Mouse (Mus musculus) limb, embryonic 14.5 days (tissue): ENCODE results near the gene Olfr1340. TPM values are rescaled to one million over a fixed set of nuclear protein-coding genes. Genes with fewer than 3 reads are reported as not detected.
A peak's percentile ranks its signal among the peaks of the same experiment; 100 is the strongest.

ENCODE experiments used
- ATAC-seq: fragments of 200-750 bp; cut with Nextera tagmentation; 2 replicates; pipeline ENCODE4 v1.8.0; 2017; ENCODE audit warnings: low read depth, moderate number of reproducible peaks, moderate TSS enrichment; ENCODE audit not compliant: low FRiP score
- DNase-seq: peaks from one replicate; pipeline ENCODE4 v3.0.0-alpha.2; 2015; ENCODE audit warnings: low spot score
- H3K27ac ChIP-seq: fragments of 300-500 bp; sonication (generic); replicated peaks from 2 replicates; pipeline ENCODE4 v1.5.1; 2014; ENCODE audit warnings: low read depth, mild to moderate bottlenecking, low read length, moderate library complexity, mixed read lengths
- H3K27me3 ChIP-seq: fragments of 300-500 bp; sonication (generic); 2 replicates; pipeline ENCODE4 v1.6.1; 2014; ENCODE audit warnings: low read length, mixed read lengths; ENCODE audit not compliant: control insufficient read depth, insufficient read depth
- H3K36me3 ChIP-seq: fragments of 300-500 bp; sonication (generic); 2 replicates; pipeline ENCODE4 v1.6.1; 2014; ENCODE audit warnings: mild to moderate bottlenecking, low read length, moderate library complexity, mixed read lengths; ENCODE audit not compliant: control insufficient read depth, insufficient read depth
- H3K4me1 ChIP-seq: fragments of 300-500 bp; sonication (generic); 2 replicates; pipeline ENCODE4 v1.6.1; 2014; ENCODE audit warnings: antibody characterized with exemption, low read length, mixed read lengths; ENCODE audit not compliant: control insufficient read depth, insufficient read depth
- H3K4me2 ChIP-seq: fragments of 300-500 bp; sonication (generic); replicated peaks from 2 replicates; pipeline ENCODE4 v1.6.1; 2014; ENCODE audit warnings: low read depth, mild to moderate bottlenecking, low read length, moderate library complexity; ENCODE audit not compliant: severe bottlenecking
- H3K4me3 ChIP-seq: fragments of 300-500 bp; sonication (generic); replicated peaks from 2 replicates; pipeline ENCODE4 v1.5.1; 2014; ENCODE audit warnings: low read length
- H3K9ac ChIP-seq: fragments of 300-500 bp; sonication (generic); 2 replicates; pipeline ENCODE4 v1.6.1; 2014; ENCODE audit warnings: mild to moderate bottlenecking, low read depth, low read length, moderate library complexity; ENCODE audit not compliant: severe bottlenecking
- H3K9me3 ChIP-seq: fragments of 300-500 bp; sonication (generic); 2 replicates; pipeline ENCODE4 v1.6.1; 2016; ENCODE audit warnings: low read length; ENCODE audit not compliant: control insufficient read depth
- POLR2A ChIP-seq: fragments of 200-500 bp; IDR thresholded peaks from 2 replicates; pipeline ENCODE4 v1.8.0; 2012; ENCODE audit warnings: inconsistent platforms, mild to moderate bottlenecking, moderate library complexity, borderline replicate concordance; ENCODE audit not compliant: insufficient read depth, insufficient read length; ENCODE audit errors: extremely low read depth
- WGBS: fragments of 180-500 bp; shearing (Covaris S2); extraction: QIAGEN DNeasy Blood & Tissue Kit; methylation state at CpG from one replicate; pipeline ENCODE4 v1.1.7; 2014; 5-methylcytosine and 5-hydroxymethylcytosine counted together
- polyA plus RNA-seq, 2 experiments: library from polyadenylated mRNA; depleted of rRNA in 1 of 2; stranded (reverse) in 1 of 2; unstranded in 1 of 2; fragments of >200 nt; fragmentation: Nextera tagmentation in 1 of 2; extraction: Ambion mirVana in 1 of 2; gene quantifications; 2 replicates each; pipeline versions ENCODE4 v1.2.1 to v1.2.3; 2012 to 2014

Gene Olfr1340
- not detected in 2 replicates for polyA plus RNA-seq (2012; rRNA removed)
- not detected in 2 replicates for polyA plus RNA-seq (2014; fragmentation: Nextera tagmentation; extraction: Ambion mirVana)

- DNase-seq (no peak), ATAC-seq (no peak)
- Histone ChIP-seq H3K9me3 (no peaks in the 10 kb centered on the region), H3K27ac (no peak within 1 kb of the TSS), H3K36me3 (no peaks in the 10 kb centered on the region), H3K4me3 (no peak within 1 kb of the TSS), H3K4me2 (no peak within 1 kb of the TSS), H3K9ac (no peak within 1 kb of the TSS), H3K27me3 (no peaks in the 10 kb centered on the region), H3K4me1 (no peaks in the 10 kb centered on the region)
- no peak for TF ChIP-seq POLR2A
Observed at GRCm38 (mm10) chr4:118719838-118720237, at the start of gene Olfr1340. Gene Olfr1340 (plus strand): TSS chr4:118720138.

DNA sequence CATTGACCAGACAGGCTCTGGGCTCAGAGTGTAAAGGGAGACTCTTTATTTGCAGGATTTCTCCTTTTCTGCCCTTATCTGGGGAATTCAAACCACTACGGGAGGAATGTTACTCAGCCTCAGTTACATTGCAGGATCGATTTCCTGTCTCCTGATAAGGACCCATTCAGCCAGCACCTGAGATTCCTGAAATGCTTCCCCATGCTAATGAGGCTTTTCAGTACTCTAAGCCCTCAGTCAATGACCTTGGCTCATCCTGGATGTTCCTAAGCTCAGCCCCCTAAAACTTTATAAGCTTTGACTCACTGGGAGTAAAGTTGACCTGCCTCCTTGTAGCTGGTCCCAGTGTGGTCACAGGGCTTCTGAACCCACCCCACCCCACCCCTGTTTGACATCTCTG lies 32.9 kb upstream of the Olfr1340 start:
- Histone ChIP-seq H3K9me3 (no peaks in the 10 kb centered on the region), H3K4me1 (no peaks in the 10 kb centered on the region), H3K4me3 (no peak overlapping the region), H3K27ac (no peak overlapping the region), H3K27me3 (no peaks in the 10 kb centered on the region), H3K4me2 (no peak overlapping the region), H3K36me3 (no peaks in the 10 kb centered on the region), H3K9ac (no peak overlapping the region)
- ATAC-seq (no peak), DNase-seq (no peak)
- no peak for TF ChIP-seq POLR2A
- WGBS = 52% methylated on average over 2 of the region's 2 CpGs

- Histone ChIP-seq H3K27me3 (no peaks in the 10 kb centered on the region), H3K4me1 (peaks cover 7% of the 10 kb centered on the region; the same call in 1 of the 2 replicates), H3K36me3 (no peaks in the 10 kb centered on the region), H3K4me3 (no peak within 1 kb of the TSS), H3K27ac (peak within 1 kb of the TSS; percentile 48; the same call in 1 of the 2 replicates), H3K9me3 (no peaks in the 10 kb centered on the region), H3K4me2 (0 out of 2 replicates have a peak within 1 kb of the TSS, but pooled peaks have one; percentile 19), H3K9ac (no peak within 1 kb of the TSS)
- ATAC-seq (no peak), DNase-seq (no peak)
- TF ChIP-seq POLR2A = no peak
- 33% methylated on average over 12 of the region's 12 CpGs for WGBS
Observed at GRCm38 (mm10) chr4:118692412-118692973, 27.4 kb upstream of the Olfr1340 start, which contains the start of gene Olfr1342. Gene Olfr1342 (minus strand): TSS chr4:118692756.

DNA sequence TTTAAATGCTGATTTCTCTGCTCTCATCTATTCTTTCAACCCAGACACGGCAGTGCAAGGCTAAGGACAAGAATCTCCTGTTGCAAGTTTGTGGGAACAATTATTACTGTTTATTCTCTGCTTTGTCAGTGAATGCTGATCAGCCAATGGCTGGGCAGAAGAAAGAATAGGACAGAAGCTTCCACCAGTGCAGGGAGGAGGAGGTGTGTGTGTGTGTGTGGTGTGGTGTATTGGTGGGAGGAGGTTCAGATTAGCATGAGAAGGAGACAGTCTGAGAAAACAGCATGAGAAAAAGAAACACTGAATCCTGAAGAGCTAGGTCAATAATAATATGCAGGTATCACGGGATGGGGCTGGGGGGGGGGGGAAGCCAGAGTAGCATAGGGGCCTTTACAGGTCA lies 26.1 kb upstream of the Olfr1340 start:
- peaks cover 7% of the 10 kb centered on the region; the same call in 1 of the 2 replicates for H3K4me1 ChIP-seq
- H3K27me3 ChIP-seq = no peaks in the 10 kb centered on the region

GRCm38 (mm10) chr4:118703223-118703622 lies 16.7 kb upstream of the Olfr1340 start, which contains the start of gene Olfr1341:
Gene Olfr1341 (plus strand): TSS chr4:118703523.
- Histone ChIP-seq H3K36me3 (no peaks in the 10 kb centered on the region), H3K27ac (no peak within 1 kb of the TSS), H3K4me1 (no peaks in the 10 kb centered on the region), H3K4me2 (no peak within 1 kb of the TSS), H3K27me3 (no peaks in the 10 kb centered on the region), H3K4me3 (no peak within 1 kb of the TSS), H3K9ac (no peak within 1 kb of the TSS), H3K9me3 (no peaks in the 10 kb centered on the region)
- 73% methylated on average over 3 of the region's 3 CpGs for WGBS
- no peak for TF ChIP-seq POLR2A
- ATAC-seq = no peak
- no peak for DNase-seq

More for the DNA sequence above, 26.1 kb upstream of the Olfr1340 start:
- H3K36me3 ChIP-seq = no peaks in the 10 kb centered on the region
- H3K9ac ChIP-seq = no peak overlapping the region
- DNase-seq (no peak), ATAC-seq (no peak)
- H3K27ac ChIP-seq = no peak overlapping the region
- H3K4me2 ChIP-seq = no peak overlapping the region
- WGBS = 60% methylated on average over 2 of the region's 2 CpGs
- no peak for TF ChIP-seq POLR2A
- H3K4me3 ChIP-seq = no peak overlapping the region
- no peaks in the 10 kb centered on the region for H3K9me3 ChIP-seq
